Mouse (Mus musculus) spleen, postnatal 4 days (tissue): ENCODE measurements at regions not wholly inside any gene's neighbourhood (a gene's known extent, or its start where the extent isn't known, plus 50 kb on each side); places are given as distances from the start of the nearest gene placed in this dataset.

Experiments
- DNase-seq, 2 experiments: peaks; one replicate each; pipeline ENCODE4 v3.0.0; 2022; ENCODE audit warnings: low spot score in 2 of 2

DNA sequence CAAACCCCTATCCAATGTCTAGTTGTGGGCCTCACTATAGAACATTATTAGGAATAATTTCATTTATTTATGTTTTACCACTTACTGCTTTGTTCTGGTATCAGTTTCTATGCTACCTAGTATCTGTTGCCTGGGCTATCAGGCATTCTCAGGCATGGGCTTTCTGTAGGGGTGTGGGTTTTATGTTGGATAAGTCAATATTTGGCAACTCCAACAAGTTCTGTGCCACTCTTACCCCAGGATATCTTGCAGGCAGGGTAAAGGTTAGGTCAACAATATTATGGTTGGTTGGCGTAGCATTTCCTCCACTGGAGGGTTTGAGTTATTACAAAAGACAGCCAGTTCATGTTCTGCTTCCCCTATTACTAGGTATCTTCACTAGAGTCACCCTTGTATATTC, 65.8 kb downstream of the Smim10l1 start:
- DNase-seq = no peak

- DNase-seq = no peak
Observed at GRCm38 (mm10) chr6:133171286-133171685, 66.6 kb downstream of the Smim10l1 start.

- peak; percentile 25 to 66 for DNase-seq
Observed at GRCm38 (mm10) chr6:133206173-133206572, 85.8 kb upstream of the 5530400C23Rik start.
